Mouse (Mus musculus): ENCODE data around the gene Fhod1.

GRCm38 (mm10) chr8:105348450-105349095 is 820 bp upstream of the Fhod1 start, which contains the start of gene Slc9a5:
- TF ChIP-seq CTCF (IDR thresholded peaks at IDR 0.05; ENCODE audit: low read depth, low read length) (0 out of 2 replicates have a peak, but pooled peaks have one; percentile 5), POLR2A (IDR thresholded peaks at IDR 0.05; ENCODE audit: extremely low read depth, insufficient read depth, low read length) (no peak)

Data from liver, adult 2 months (tissue).